Mouse (Mus musculus) T-helper 1 cell (primary cell): ENCODE results near the gene Ubl7.

Experiments used
- in situ Hi-C: fragments of 300-600 bp; cut with MboI, MseI; formaldehyde crosslinking; loops from one replicate; pipeline ENCODE4 v1.15.1; 2025; ENCODE audit warnings: high pct_unique_total_duplicates

Ubl7 gene

GRCm38 (mm10) chr9:57965281-57966185 is 54.8 kb downstream of the Ubl7 start:
- in situ Hi-C loops = no loop called here

- in situ Hi-C loops = no loop called here
These were observed 56.6 kb downstream of the Ubl7 start for GRCm38 (mm10) chr9:57967237-57967960.

- in situ Hi-C loops = no loop called here
These were observed 57.5 kb downstream of the Ubl7 start for GRCm38 (mm10) chr9:57968166-57968771.

GRCm38 (mm10) chr9:57968783-57969542 is 58.2 kb downstream of the Ubl7 start:
- in situ Hi-C loops = no loop called here

- in situ Hi-C loops = no loop called here
These were observed 59.1 kb downstream of the Ubl7 start for GRCm38 (mm10) chr9:57969736-57970495.

- in situ Hi-C loops = no loop called here
These were observed 60.6 kb downstream of the Ubl7 start for GRCm38 (mm10) chr9:57971413-57971812.

GRCm38 (mm10) chr9:57972141-57972591 is 61.4 kb downstream of the Ubl7 start:
- in situ Hi-C loops = no loop called here

- in situ Hi-C loops = no loop called here
These were observed 62.1 kb downstream of the Ubl7 start for GRCm38 (mm10) chr9:57972776-57973439.

- in situ Hi-C loops = no loop called here
These were observed 62.8 kb downstream of the Ubl7 start for GRCm38 (mm10) chr9:57973440-57974066.

- in situ Hi-C loops = no loop called here
These were observed 63.4 kb downstream of the Ubl7 start for GRCm38 (mm10) chr9:57974221-57974620.

- in situ Hi-C loops = no loop called here
These were observed 64.5 kb downstream of the Ubl7 start for GRCm38 (mm10) chr9:57975200-57975821.

GRCm38 (mm10) chr9:57978025-57978424 is 67.2 kb downstream of the Ubl7 start:
- in situ Hi-C loops = no loop called here

GRCm38 (mm10) chr9:57978858-57979257 is 68.1 kb downstream of the Ubl7 start:
- in situ Hi-C loops = no loop called here
